ENCODE assay signal across 13 mouse cellular contexts in the genomic region with DNA sequence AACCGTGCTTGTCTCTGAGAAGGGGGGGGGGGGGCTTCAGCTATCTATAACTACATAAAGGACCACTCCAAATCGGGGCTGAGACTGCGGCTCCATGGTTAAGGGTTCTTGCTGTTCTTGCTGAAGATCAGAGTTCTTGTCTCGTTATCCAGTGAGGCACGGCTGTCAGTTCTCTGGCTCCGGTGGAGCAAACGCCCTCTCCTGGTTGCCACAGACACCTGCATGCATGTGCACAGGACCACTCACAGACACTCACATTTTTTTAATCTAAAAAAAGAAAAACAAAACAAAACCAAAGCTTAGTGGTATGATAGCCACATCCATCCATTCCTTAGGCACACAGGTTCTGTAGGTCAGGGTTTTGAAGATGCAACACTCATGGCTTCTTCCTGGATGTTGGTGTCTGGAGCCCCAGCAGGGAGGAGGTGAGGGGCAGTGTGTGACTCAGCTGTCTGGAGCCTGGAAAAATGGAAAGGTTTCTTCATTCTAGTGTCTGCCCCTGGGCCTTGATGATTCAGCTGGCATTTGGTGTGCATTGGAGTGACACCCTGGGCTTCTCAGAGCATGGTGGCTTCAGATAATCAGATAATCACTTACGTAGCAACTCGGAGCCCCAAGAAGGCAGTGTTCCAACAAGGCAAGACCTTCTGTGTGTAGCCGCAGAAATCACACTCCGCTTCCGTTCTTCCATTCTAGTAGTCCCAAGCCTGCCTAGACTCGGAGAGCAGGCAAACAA.
DNase-seq lines count a peak whose midpoint lies in the region; ATAC-seq and TF ChIP-seq lines count a peak whose summit lies in the region.
"Had no signal": no experiment of that assay in that cellular context is flagged by ENCODE, and none has a peak within 500 bp of the region (broad histone marks: within the 10 kb centered on the region; RNA-seq: fewer than 3 reads in every experiment).

No protein-coding gene starts in this region.

- H3K9me3 ChIP-seq in kidney, embryonic 16.5 days (ENCODE audit: low read length) = peaks cover 3% of the 10 kb centered on the region; the same call in 1 of the 2 replicates
- H3K9me3 ChIP-seq: heart, embryonic 13.5 days; limb, embryonic 13.5 days; midbrain, embryonic 12.5 days; neural tube, embryonic 13.5 days had no signal

- no peaks in the 10 kb centered on the region for H3K27me3 ChIP-seq in Patski
- H3K27me3 ChIP-seq in kidney, embryonic 16.5 days (ENCODE audit: insufficient read depth, low read length) = no peaks in the 10 kb centered on the region
- H3K27me3 ChIP-seq: heart, embryonic 13.5 days; limb, embryonic 13.5 days; midbrain, embryonic 12.5 days; neural tube, embryonic 13.5 days had no signal

- H3K27ac ChIP-seq in kidney, embryonic 16.5 days (ENCODE audit: low read length) = no peak overlapping the region
- H3K27ac ChIP-seq: heart, embryonic 13.5 days; limb, embryonic 13.5 days; midbrain, embryonic 12.5 days; neural tube, embryonic 13.5 days had no signal

- ATAC-seq in Patski = peak; percentile 93
- peak; percentile 60; the same call in 1 of the 2 replicates for ATAC-seq in common myeloid progenitor, adult 5-6 weeks (replicated peaks; ENCODE audit: low read depth, poor library complexity, severe bottlenecking)
- ATAC-seq in kidney, embryonic 16.5 days (ENCODE audit: low FRiP score, low TSS enrichment) = no peak

- in situ Hi-C loops in Patski (cut with MboI; ENCODE audit: low pct_unique_long_range_greater_than_20kb) = no loop called here

- no peaks in the 10 kb centered on the region for H3K4me1 ChIP-seq in lung, adult 2 months (ENCODE audit: control insufficient read depth, insufficient read depth, low read length)
- no peaks in the 10 kb centered on the region for H3K4me1 ChIP-seq in kidney, embryonic 16.5 days (ENCODE audit: insufficient read depth, low read length)
- H3K4me1 ChIP-seq: midbrain, embryonic 12.5 days; neural tube, embryonic 13.5 days had no signal

- DNase-seq in lung, adult 2 months = no peak
- DNase-seq in lung, postnatal 4 days = no peak
- DNase-seq in ES-CJ7 (ENCODE audit: low read depth, low spot score) = peak; percentile 69
- DNase-seq in Patski (ENCODE audit: low read depth, low spot score) = peak; percentile 54
- DNase-seq in spleen, postnatal 36 days (ENCODE audit: low spot score in 2 of 2) = no peak
- DNase-seq: cerebellum, adult 2 months; right cerebral cortex, postnatal 14 days had no signal

- no peak overlapping the region for H3K4me3 ChIP-seq in lung, adult 2 months (replicated peaks; ENCODE audit: extremely low read depth, low read depth, low read length)
- no peak overlapping the region for H3K4me3 ChIP-seq in kidney, embryonic 16.5 days (ENCODE audit: low read length)
- H3K4me3 ChIP-seq: heart, embryonic 13.5 days; limb, embryonic 13.5 days; midbrain, embryonic 12.5 days; neural tube, embryonic 13.5 days had no signal

- H3K9ac ChIP-seq in kidney, embryonic 16.5 days (replicated peaks; ENCODE audit: low read length) = no peak overlapping the region
- H3K9ac ChIP-seq: heart, embryonic 13.5 days; limb, embryonic 13.5 days; midbrain, embryonic 12.5 days; neural tube, embryonic 13.5 days had no signal

- 55% methylated on average over 13 of the region's 13 CpGs for WGBS in lung, adult 2 months
- 78% methylated on average over 13 of the region's 13 CpGs for WGBS in kidney, embryonic 16.5 days

- POLR2A ChIA-PET in Patski (lab: Charles Lee) = interaction anchor here (0.6 kb wide), 1 partner anchor 260 kb away, joined by 3 read pairs; no protein-coding TSS in a partner anchor

- peak; percentile 39; the same call in 1 of the 2 replicates for TF ChIP-seq CTCF in lung, adult 2 months (IDR thresholded peaks at IDR 0.05; ENCODE audit: insufficient read depth, low read length)
- peak; percentile 39 for TF ChIP-seq CTCF in Patski (IDR thresholded peaks at IDR 0.05)

- CTCF ChIA-PET in Patski (lab: Charles Lee) = interaction anchor here (1.0 kb wide), 1 partner anchor 102 kb away, joined by 3 read pairs; no protein-coding TSS in a partner anchor

- TF ChIP-seq POLR2A in lung, adult 2 months (IDR thresholded peaks at IDR 0.05; ENCODE audit: borderline replicate concordance, extremely low read depth, low read depth, low read length) = no peak

- no peak overlapping the region for H3K4me2 ChIP-seq in kidney, embryonic 16.5 days (replicated peaks; ENCODE audit: low read depth, low read length)
- H3K4me2 ChIP-seq: heart, embryonic 13.5 days; limb, embryonic 13.5 days; midbrain, embryonic 12.5 days; neural tube, embryonic 13.5 days had no signal

- H3K36me3 ChIP-seq in kidney, embryonic 16.5 days (ENCODE audit: insufficient read depth, low read length) = no peaks in the 10 kb centered on the region
- H3K36me3 ChIP-seq: heart, embryonic 13.5 days; limb, embryonic 13.5 days; midbrain, embryonic 12.5 days; neural tube, embryonic 13.5 days had no signal

Comparison
In these comparisons a context has a peak if more than half of its experiments do, and no peak if none do; other contexts are left out.
1. DNase-seq: peak in ES-CJ7 (single experiment) and Patski (single experiment); none in lung, adult 2 months (single experiment), lung, postnatal 4 days (0 of 2) and spleen, postnatal 36 days (0 of 2).